Comparison of ENCODE assay signal across 22 mouse cellular contexts in genomic region chr6:67027438-67028142, GRCm38 (mm10). TPM values are rescaled to one million over a fixed set of nuclear protein-coding genes. Genes with fewer than 3 reads are reported as not detected.
DNase-seq lines count a peak whose midpoint lies in the region; ATAC-seq and TF ChIP-seq lines count a peak whose summit lies in the region.
"Had no signal": no experiment of that assay in that cellular context is flagged by ENCODE, and none has a peak within 500 bp of the region (broad histone marks: within the 10 kb centered on the region; RNA-seq: fewer than 3 reads in every experiment).

No protein-coding gene starts in this region.

- WGBS in kidney, adult 2 months, result 66% methylated on average over 9 of the region's 9 CpGs
- WGBS in bone marrow, adult 2 months, result 36% methylated on average over 9 of the region's 9 CpGs
- WGBS in hindbrain, embryonic 11.5 days, result 84% methylated on average over 9 of the region's 9 CpGs
- WGBS in forebrain, embryonic 14.5 days, result 83% methylated on average over 9 of the region's 9 CpGs
- WGBS in midbrain, embryonic 16.5 days, result 88% methylated on average over 9 of the region's 9 CpGs

- ATAC-seq in hindbrain, embryonic 11.5 days (ENCODE audit: low FRiP score), result no peak
- ATAC-seq in forebrain, embryonic 14.5 days, result no peak
- ATAC-seq in midbrain, embryonic 16.5 days, result no peak
- ATAC-seq: forebrain, embryonic 15.5 days; intestine, embryonic 15.5 days had no signal

- H3K27ac ChIP-seq in kidney, adult 2 months (ENCODE audit: insufficient read depth, low read depth, low read length), result peak overlapping the region; percentile 66; the same call in 1 of the 2 replicates
- 0 out of 2 replicates have a peak overlapping the region, but pooled peaks have one; percentile 41 for H3K27ac ChIP-seq in bone marrow, adult 2 months (ENCODE audit: control insufficient read depth, insufficient read depth, low read depth, low read length, poor library complexity)
- H3K27ac ChIP-seq in hindbrain, embryonic 11.5 days (ENCODE audit: low read depth, low read length), result no peak overlapping the region
- no peak overlapping the region for H3K27ac ChIP-seq in forebrain, embryonic 14.5 days (ENCODE audit: low read depth, low read length)
- H3K27ac ChIP-seq in midbrain, embryonic 16.5 days (ENCODE audit: low read length), result no peak overlapping the region
- H3K27ac ChIP-seq: forebrain, embryonic 15.5 days; heart, embryonic 15.5 days; hindbrain, embryonic 13.5 days; intestine, embryonic 15.5 days; neural tube, embryonic 12.5 days; stomach, postnatal 0 days had no signal

- peak; percentile 64 for DNase-seq in kidney, adult 2 months
- no peak for DNase-seq in kidney, adult 8-10 months
- peak; percentile 30 for DNase-seq in 3134 (ENCODE audit: extremely low read depth, insufficient read length, low spot score)
- DNase-seq in MEL-GATA-1-ER (ENCODE audit: extremely low read depth, low read depth), result peak; percentile 25
- no peak for DNase-seq in hindbrain, embryonic 11.5 days (ENCODE audit: low spot score)
- no peak for DNase-seq in forebrain, embryonic 14.5 days (ENCODE audit: low spot score)
- DNase-seq: cerebellum, adult 11 months; cerebellum, postnatal 14 days; heart, adult 18-20 months; kidney, postnatal 10 days; left cerebral cortex, postnatal 4 days; lung, postnatal 4 days; right cerebral cortex, postnatal 25 days; thymus, postnatal 14 days had no signal

- H3K4me1 ChIP-seq in kidney, adult 2 months (ENCODE audit: control insufficient read depth, insufficient read depth, low read length), result peaks cover 9% of the 10 kb centered on the region
- H3K4me1 ChIP-seq in bone marrow, adult 2 months (ENCODE audit: control insufficient read depth, insufficient read depth, low read length), result peaks cover 4% of the 10 kb centered on the region; the same call in 1 of the 2 replicates
- 0 out of 2 replicates have a peak, but pooled peaks cover 2% of the 10 kb centered on the region for H3K4me1 ChIP-seq in hindbrain, embryonic 11.5 days (replicated peaks; ENCODE audit: control insufficient read depth, insufficient read depth, low read length)
- no peaks in the 10 kb centered on the region; the same call in 1 of the 2 replicates for H3K4me1 ChIP-seq in forebrain, embryonic 14.5 days (ENCODE audit: control insufficient read depth, insufficient read depth, low read length)
- H3K4me1 ChIP-seq in midbrain, embryonic 16.5 days (ENCODE audit: control insufficient read depth, insufficient read depth, low read length), result no peaks in the 10 kb centered on the region
- H3K4me1 ChIP-seq: forebrain, embryonic 15.5 days; heart, embryonic 15.5 days had no signal

- no peak overlapping the region for H3K4me3 ChIP-seq in kidney, adult 2 months (ENCODE audit: insufficient read depth, low read depth, low read length)
- H3K4me3 ChIP-seq in bone marrow, adult 2 months (replicated peaks; ENCODE audit: control insufficient read depth, low read depth, low read length), result no peak overlapping the region
- no peak overlapping the region for H3K4me3 ChIP-seq in hindbrain, embryonic 11.5 days (ENCODE audit: low read depth, low read length)
- no peak overlapping the region for H3K4me3 ChIP-seq in forebrain, embryonic 14.5 days (ENCODE audit: low read depth, low read length)
- no peak overlapping the region for H3K4me3 ChIP-seq in midbrain, embryonic 16.5 days (ENCODE audit: low read depth, low read length)
- H3K4me3 ChIP-seq: forebrain, embryonic 15.5 days; heart, embryonic 15.5 days; hindbrain, embryonic 13.5 days; intestine, embryonic 15.5 days; neural tube, embryonic 12.5 days had no signal

- no peak for TF ChIP-seq CTCF in kidney, adult 2 months (conservative IDR thresholded peaks at IDR 0.05; ENCODE audit: insufficient read depth, insufficient read length, low read depth, low read length)
- no peak for TF ChIP-seq CTCF in bone marrow, adult 2 months (IDR thresholded peaks at IDR 0.05; ENCODE audit: control insufficient read depth, insufficient read depth, low read length)

- no peak overlapping the region for H3K4me2 ChIP-seq in hindbrain, embryonic 11.5 days (replicated peaks; ENCODE audit: low read depth, low read length)
- no peak overlapping the region for H3K4me2 ChIP-seq in forebrain, embryonic 14.5 days (ENCODE audit: low read length)
- no peak overlapping the region for H3K4me2 ChIP-seq in midbrain, embryonic 16.5 days (ENCODE audit: low read length)
- H3K4me2 ChIP-seq: forebrain, embryonic 15.5 days; heart, embryonic 15.5 days; hindbrain, embryonic 13.5 days; intestine, embryonic 15.5 days; neural tube, embryonic 12.5 days had no signal

- TF ChIP-seq POLR2A in kidney, adult 2 months (IDR thresholded peaks at IDR 0.05; ENCODE audit: low read depth, low read length), result no peak
- TF ChIP-seq POLR2A in bone marrow, adult 2 months (IDR thresholded peaks at IDR 0.05; ENCODE audit: borderline replicate concordance, control insufficient read depth, low read depth, low read length), result no peak

- H3K9ac ChIP-seq in hindbrain, embryonic 11.5 days (ENCODE audit: low read depth, low read length), result no peak overlapping the region
- H3K9ac ChIP-seq in forebrain, embryonic 14.5 days (ENCODE audit: low read length), result no peak overlapping the region
- no peak overlapping the region for H3K9ac ChIP-seq in midbrain, embryonic 16.5 days (ENCODE audit: low read depth, low read length)
- H3K9ac ChIP-seq: forebrain, embryonic 15.5 days; heart, embryonic 15.5 days; hindbrain, embryonic 13.5 days; intestine, embryonic 15.5 days; neural tube, embryonic 12.5 days had no signal

- no peaks in the 10 kb centered on the region; the same call in 1 of the 2 replicates for H3K36me3 ChIP-seq in kidney, adult 2 months (ENCODE audit: control insufficient read depth, insufficient read depth, low read length)
- no peaks in the 10 kb centered on the region for H3K36me3 ChIP-seq in hindbrain, embryonic 11.5 days (ENCODE audit: control insufficient read depth, insufficient read depth, low read length)
- H3K36me3 ChIP-seq in forebrain, embryonic 14.5 days (ENCODE audit: control insufficient read depth, insufficient read depth, low read length), result no peaks in the 10 kb centered on the region
- H3K36me3 ChIP-seq in midbrain, embryonic 16.5 days (ENCODE audit: control insufficient read depth, insufficient read depth, low read length), result no peaks in the 10 kb centered on the region
- H3K36me3 ChIP-seq: forebrain, embryonic 15.5 days; heart, embryonic 15.5 days; hindbrain, embryonic 13.5 days; intestine, embryonic 15.5 days; neural tube, embryonic 12.5 days had no signal

- no peaks in the 10 kb centered on the region for H3K9me3 ChIP-seq in hindbrain, embryonic 11.5 days (ENCODE audit: control insufficient read depth, low read length)
- H3K9me3 ChIP-seq in forebrain, embryonic 14.5 days (replicated peaks; ENCODE audit: control insufficient read depth, low read length), result no peaks in the 10 kb centered on the region
- H3K9me3 ChIP-seq in midbrain, embryonic 16.5 days (replicated peaks; ENCODE audit: control insufficient read depth, low read length, poor library complexity, severe bottlenecking), result no peaks in the 10 kb centered on the region
- H3K9me3 ChIP-seq: forebrain, embryonic 15.5 days; heart, embryonic 15.5 days; hindbrain, embryonic 13.5 days; intestine, embryonic 15.5 days; neural tube, embryonic 12.5 days had no signal

- H3K27me3 ChIP-seq in kidney, adult 2 months (replicated peaks; ENCODE audit: control insufficient read depth, insufficient read depth, low read length), result no peaks in the 10 kb centered on the region
- H3K27me3 ChIP-seq in hindbrain, embryonic 11.5 days (ENCODE audit: control insufficient read depth, insufficient read depth, low read length), result no peaks in the 10 kb centered on the region
- no peaks in the 10 kb centered on the region for H3K27me3 ChIP-seq in forebrain, embryonic 14.5 days (replicated peaks; ENCODE audit: control insufficient read depth, insufficient read depth, low read length)
- H3K27me3 ChIP-seq in midbrain, embryonic 16.5 days (ENCODE audit: control insufficient read depth, insufficient read depth, low read depth, low read length), result peaks cover 3% of the 10 kb centered on the region
- H3K27me3 ChIP-seq: forebrain, embryonic 15.5 days; heart, embryonic 15.5 days; intestine, embryonic 15.5 days; neural tube, embryonic 12.5 days had no signal

RNA-seq across cellular contexts. Expression of gene Gadd45a, which starts 9.7 kb away (rescaled TPM):
- 54.6 and 59.7 TPM in 2 replicates for polyA plus RNA-seq in kidney, adult 2 months (2012; rRNA removed)
- 120 and 146 TPM in 2 replicates for polyA plus RNA-seq in bone marrow, adult 2 months (2011; ENCODE audit: insufficient read depth, insufficient read length, low replicate concordance, missing spikeins)
- 17.7 and 19.8 TPM in 2 replicates for polyA plus RNA-seq in hindbrain, embryonic 11.5 days (2014; fragmentation: Nextera tagmentation; extraction: Ambion mirVana)
- 7.1 and 9.4 TPM in 2 replicates for polyA plus RNA-seq in forebrain, embryonic 14.5 days (2014; fragmentation: Nextera tagmentation; extraction: Ambion mirVana)
- polyA plus RNA-seq in midbrain, embryonic 16.5 days (2015; fragmentation: Nextera tagmentation; extraction: Ambion mirVana), result 15.1 and 17.6 TPM in 2 replicates

Comparison
In these comparisons a context has a peak if more than half of its experiments do, and no peak if none do; other contexts are left out.
1. DNase-seq: peak in kidney, adult 2 months (single experiment), 3134 (single experiment) and MEL-GATA-1-ER (single experiment); none in kidney, adult 8-10 months (0 of 2), hindbrain, embryonic 11.5 days (single experiment) and forebrain, embryonic 14.5 days (single experiment).
2. H3K27ac ChIP-seq: peak in kidney, adult 2 months (single experiment) and bone marrow, adult 2 months (single experiment); none in hindbrain, embryonic 11.5 days (single experiment), forebrain, embryonic 14.5 days (single experiment) and midbrain, embryonic 16.5 days (single experiment).